Mouse (Mus musculus): ENCODE data around the gene Mboat1.

Gene Mboat1

GRCm38 (mm10) chr13:30251431-30251830 lies 115.1 kb downstream of the Mboat1 start:
- DNase-seq (ENCODE audit: low spot score): no peak

GRCm38 (mm10) chr13:30252692-30253091 lies 116.4 kb downstream of the Mboat1 start:
- no peak for DNase-seq (ENCODE audit: low spot score)

GRCm38 (mm10) chr13:30253636-30254264 lies 117.5 kb downstream of the Mboat1 start:
- peak; percentile 39 for DNase-seq (ENCODE audit: low spot score)

GRCm38 (mm10) chr13:30254421-30254820 lies 118.1 kb downstream of the Mboat1 start:
- no peak for DNase-seq (ENCODE audit: low spot score)

- DNase-seq (ENCODE audit: low spot score): no peak
These were observed 122.5 kb downstream of the Mboat1 start for GRCm38 (mm10) chr13:30258802-30259201.

GRCm38 (mm10) chr13:30259326-30259725 lies 123.0 kb downstream of the Mboat1 start:
- no peak for DNase-seq (ENCODE audit: low spot score)

GRCm38 (mm10) chr13:30259912-30260560 lies 123.7 kb downstream of the Mboat1 start:
- peak; percentile 75 for DNase-seq (ENCODE audit: low spot score)

GRCm38 (mm10) chr13:30263681-30264080 lies 127.4 kb downstream of the Mboat1 start:
- no peak for DNase-seq (ENCODE audit: low spot score)

GRCm38 (mm10) chr13:30264303-30264702 lies 128.0 kb downstream of the Mboat1 start:
- DNase-seq (ENCODE audit: low spot score): no peak

- DNase-seq (ENCODE audit: low spot score): no peak
These were observed 128.5 kb downstream of the Mboat1 start for GRCm38 (mm10) chr13:30264765-30265164.

GRCm38 (mm10) chr13:30266036-30266435 lies 129.7 kb downstream of the Mboat1 start:
- no peak for DNase-seq (ENCODE audit: low spot score)

GRCm38 (mm10) chr13:30272040-30272686 lies 135.9 kb downstream of the Mboat1 start:
- peak; percentile 62 for DNase-seq (ENCODE audit: low spot score)

Measured in testis, postnatal 10 days (tissue).